Mouse (Mus musculus) kidney, adult 2 months (tissue): ENCODE results near the gene Adprhl1.

ENCODE experiments used
- CTCF ChIP-seq: fragments of 200-500 bp; conservative IDR thresholded peaks from 2 replicates; pipeline ENCODE4 v1.5.1; 2011; ENCODE audit warnings: low read depth, mild to moderate bottlenecking, control low read depth, low read length, moderate library complexity, mixed read lengths; ENCODE audit not compliant: insufficient read depth, insufficient read length
- POLR2A ChIP-seq: fragments of 200-500 bp; IDR thresholded peaks from one replicate; pipeline ENCODE4 v1.6.1; 2011; ENCODE audit warnings: low read depth, low read length, control low read depth

DNA sequence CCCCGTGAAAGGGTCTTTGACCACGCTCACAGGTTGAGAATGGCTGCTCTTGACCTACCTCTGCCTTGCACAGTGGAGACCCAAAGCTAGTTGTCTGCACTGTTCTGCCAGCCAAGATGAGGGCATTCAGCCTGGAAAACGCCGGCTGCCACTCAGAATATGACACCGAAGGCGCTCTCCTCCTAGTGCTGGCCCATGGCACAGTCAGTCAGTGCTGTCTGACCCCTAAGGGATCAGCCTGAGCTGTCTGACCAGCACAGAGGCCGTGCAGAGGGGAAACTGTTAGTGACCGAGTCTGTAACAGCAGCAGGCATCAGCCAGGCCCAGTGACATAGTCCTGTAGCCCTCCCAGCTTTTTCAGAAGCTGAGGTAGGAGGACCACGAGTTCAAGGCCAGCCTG is 66.7 kb downstream of the Adprhl1 start:
- no peak for TF ChIP-seq CTCF
- TF ChIP-seq POLR2A = no peak
